Mouse (Mus musculus): ENCODE results near the gene Kcng3. TPM values are rescaled to one million over a fixed set of nuclear protein-coding genes. Genes with fewer than 3 reads are reported as not detected.

Gene Kcng3
- polyA plus RNA-seq, 1 experiment from 2014 or later, result not detected

DNA sequence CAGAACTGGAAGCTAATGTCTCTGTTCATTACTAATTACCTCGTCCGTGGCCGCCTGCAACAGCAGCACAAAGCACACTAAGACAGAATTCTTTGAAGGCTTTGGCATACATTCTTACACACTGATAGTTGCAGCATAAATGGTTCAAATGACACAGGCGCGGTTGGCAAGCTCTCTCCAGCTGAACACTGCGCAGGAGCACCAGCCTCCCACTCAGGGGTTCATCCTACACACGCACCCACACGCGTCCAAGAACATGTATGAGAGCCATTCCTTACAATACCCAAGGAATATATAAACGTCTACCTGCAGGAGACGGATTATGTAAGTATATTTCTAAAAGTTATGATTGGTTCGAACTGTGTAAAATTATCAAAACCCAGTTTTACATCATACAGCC is 30.7 kb downstream of the Kcng3 start:
- H3K27me3 ChIP-seq, result no peaks in the 10 kb centered on the region
- 85% methylated on average over 12 of the region's 12 CpGs for WGBS
- no peaks in the 10 kb centered on the region for H3K36me3 ChIP-seq
- H3K27ac ChIP-seq, result no peak overlapping the region
- no peaks in the 10 kb centered on the region for H3K9me3 ChIP-seq
- no peak overlapping the region for H3K4me2 ChIP-seq (replicated peaks)
- H3K4me3 ChIP-seq (replicated peaks), result no peak overlapping the region
- no peak overlapping the region for H3K9ac ChIP-seq (replicated peaks)
- ATAC-seq, result no peak
- H3K4me1 ChIP-seq (replicated peaks), result no peaks in the 10 kb centered on the region

DNA sequence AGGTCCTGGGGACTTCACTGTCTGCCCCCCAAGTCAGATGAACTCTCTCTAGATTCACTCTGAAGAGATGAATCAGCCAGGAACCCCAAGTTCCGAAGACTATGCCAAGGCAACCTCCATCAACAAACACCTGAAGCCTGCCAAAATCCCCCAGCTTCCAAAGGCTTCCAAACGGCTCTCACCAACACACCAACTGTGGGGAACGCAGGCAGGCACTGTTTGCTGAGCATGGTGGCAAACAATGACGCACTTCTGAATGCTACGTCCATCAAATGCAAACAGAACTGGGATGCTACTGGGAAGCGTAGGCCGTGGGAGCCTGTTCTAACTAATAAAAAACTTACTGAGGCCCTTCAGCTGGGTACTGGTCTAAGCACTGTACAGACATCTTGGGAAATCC is 35.7 kb downstream of the Kcng3 start:
- Histone ChIP-seq H3K4me1 (replicated peaks) (no peaks in the 10 kb centered on the region), H3K27ac (no peak overlapping the region), H3K9me3 (no peaks in the 10 kb centered on the region), H3K36me3 (no peaks in the 10 kb centered on the region), H3K9ac (replicated peaks) (no peak overlapping the region), H3K4me3 (replicated peaks) (no peak overlapping the region), H3K27me3 (no peaks in the 10 kb centered on the region), H3K4me2 (replicated peaks) (no peak overlapping the region)
- WGBS, result 81% methylated on average over 7 of the region's 7 CpGs
- no peak for ATAC-seq

DNA sequence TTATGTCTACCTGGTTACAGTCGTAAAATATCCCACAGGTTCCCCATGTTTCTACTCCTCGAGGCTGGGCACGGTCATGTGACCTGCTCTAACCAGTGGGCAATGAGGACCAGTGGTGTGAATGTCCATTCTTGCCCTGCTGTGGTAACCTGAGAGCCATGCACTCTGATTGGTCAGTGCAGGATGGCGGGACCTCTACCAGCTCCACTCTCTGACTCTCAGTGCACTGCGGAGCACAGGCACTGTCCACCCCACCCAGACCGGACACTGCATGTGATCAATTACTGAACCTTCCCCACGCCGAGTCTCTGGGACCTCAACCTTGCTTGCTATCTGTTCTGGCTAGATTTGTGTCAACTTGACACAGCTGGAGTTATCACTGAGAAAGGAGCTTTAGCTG is 37.2 kb downstream of the Kcng3 start:
- Histone ChIP-seq H3K4me3 (replicated peaks) (no peak overlapping the region), H3K4me1 (replicated peaks) (no peaks in the 10 kb centered on the region), H3K4me2 (replicated peaks) (no peak overlapping the region), H3K27me3 (no peaks in the 10 kb centered on the region), H3K36me3 (no peaks in the 10 kb centered on the region), H3K9me3 (no peaks in the 10 kb centered on the region), H3K27ac (no peak overlapping the region), H3K9ac (replicated peaks) (no peak overlapping the region)
- 85% methylated on average over 8 of the region's 8 CpGs for WGBS
- ATAC-seq, result no peak

DNA sequence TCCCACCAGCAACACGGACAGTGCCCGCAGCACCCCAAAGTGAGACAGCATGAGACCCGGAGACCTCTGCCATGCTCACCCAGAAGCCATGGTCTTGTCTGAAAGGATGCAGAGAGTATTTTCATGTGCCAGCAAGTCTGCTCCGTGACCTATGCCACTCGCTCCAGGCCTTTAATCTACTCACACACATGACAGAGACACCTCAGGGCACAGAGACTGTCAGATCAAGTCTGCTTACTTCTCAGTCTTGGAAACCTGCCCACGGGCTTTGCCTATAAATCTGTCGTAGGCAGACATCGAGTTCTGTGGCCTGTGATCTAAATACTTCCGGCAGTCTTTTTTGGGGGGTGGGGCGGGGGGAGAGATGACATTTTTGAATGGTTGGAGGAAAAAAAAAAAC is 38.3 kb downstream of the Kcng3 start:
- H3K4me1 ChIP-seq (replicated peaks), result no peaks in the 10 kb centered on the region
- H3K27me3 ChIP-seq, result no peaks in the 10 kb centered on the region
- WGBS, result 86% methylated on average over 10 of the region's 10 CpGs
- no peaks in the 10 kb centered on the region for H3K36me3 ChIP-seq
- no peaks in the 10 kb centered on the region for H3K9me3 ChIP-seq
- H3K27ac ChIP-seq, result no peak overlapping the region
- H3K4me2 ChIP-seq (replicated peaks), result no peak overlapping the region
- H3K9ac ChIP-seq (replicated peaks), result no peak overlapping the region
- ATAC-seq, result no peak
- no peak overlapping the region for H3K4me3 ChIP-seq (replicated peaks)

DNA sequence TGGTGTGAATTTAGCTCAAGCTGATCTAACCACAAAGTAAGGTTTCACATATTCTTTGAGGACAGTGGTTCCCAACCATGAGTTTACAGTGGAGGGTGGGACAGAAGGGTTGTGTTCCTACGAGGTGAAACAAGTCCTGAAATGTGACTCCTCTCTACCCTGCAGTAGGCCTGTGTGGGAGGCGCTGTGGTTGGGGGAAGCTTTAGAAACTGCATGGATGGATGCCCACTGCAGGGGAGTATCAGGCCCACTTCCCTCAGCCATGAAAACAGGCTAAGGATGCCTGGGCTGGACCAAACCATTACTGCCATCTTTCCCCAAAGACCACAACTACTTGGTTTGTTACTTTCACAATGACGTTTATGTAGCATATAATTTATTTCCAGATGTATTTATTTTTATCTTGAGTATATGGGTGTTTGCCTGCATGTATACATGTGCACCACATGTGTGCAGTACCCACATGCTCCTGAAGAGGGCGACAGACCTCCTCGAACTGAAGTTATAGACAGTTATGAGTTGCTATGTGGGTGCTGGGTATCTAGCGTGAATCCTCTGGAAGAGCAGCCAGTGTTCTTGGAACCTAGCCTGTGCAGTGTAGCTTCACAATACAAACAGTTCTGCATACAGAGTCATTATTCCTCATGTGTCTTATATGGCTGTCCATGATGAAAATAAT is 42.9 kb downstream of the Kcng3 start:
- WGBS, result 87% methylated on average over 6 of the region's 6 CpGs
- Histone ChIP-seq H3K9ac (replicated peaks) (no peak overlapping the region), H3K36me3 (no peaks in the 10 kb centered on the region), H3K27ac (no peak overlapping the region), H3K27me3 (no peaks in the 10 kb centered on the region), H3K4me2 (replicated peaks) (no peak overlapping the region), H3K4me1 (replicated peaks) (no peaks in the 10 kb centered on the region), H3K9me3 (no peaks in the 10 kb centered on the region), H3K4me3 (replicated peaks) (no peak overlapping the region)
- ATAC-seq, result no peak

DNA sequence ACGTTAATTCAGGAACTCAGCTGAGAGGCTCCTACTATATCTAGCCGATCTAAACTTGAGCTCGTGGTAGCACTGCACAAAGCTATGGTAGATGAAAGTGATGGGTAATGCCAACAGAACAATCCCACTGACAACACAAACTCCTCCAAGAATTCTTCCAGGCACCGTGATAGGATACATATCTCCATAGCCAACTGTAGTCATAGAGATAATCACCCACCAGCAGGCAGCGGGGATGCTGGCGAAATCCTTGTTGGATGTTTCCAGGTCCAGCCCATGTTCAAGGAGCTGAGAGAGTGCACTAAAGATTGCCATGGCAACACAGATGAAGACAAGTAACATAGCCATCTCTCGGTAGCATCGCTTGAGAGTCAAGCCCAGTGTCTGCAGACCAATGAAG is 44.0 kb downstream of the Kcng3 start:
- Histone ChIP-seq H3K9ac (replicated peaks) (no peak overlapping the region), H3K27me3 (no peaks in the 10 kb centered on the region), H3K36me3 (no peaks in the 10 kb centered on the region), H3K27ac (no peak overlapping the region), H3K4me2 (replicated peaks) (no peak overlapping the region), H3K4me3 (replicated peaks) (no peak overlapping the region), H3K9me3 (no peaks in the 10 kb centered on the region), H3K4me1 (replicated peaks) (no peaks in the 10 kb centered on the region)
- no peak for ATAC-seq
- WGBS, result 91% methylated on average over 8 of the region's 8 CpGs

DNA sequence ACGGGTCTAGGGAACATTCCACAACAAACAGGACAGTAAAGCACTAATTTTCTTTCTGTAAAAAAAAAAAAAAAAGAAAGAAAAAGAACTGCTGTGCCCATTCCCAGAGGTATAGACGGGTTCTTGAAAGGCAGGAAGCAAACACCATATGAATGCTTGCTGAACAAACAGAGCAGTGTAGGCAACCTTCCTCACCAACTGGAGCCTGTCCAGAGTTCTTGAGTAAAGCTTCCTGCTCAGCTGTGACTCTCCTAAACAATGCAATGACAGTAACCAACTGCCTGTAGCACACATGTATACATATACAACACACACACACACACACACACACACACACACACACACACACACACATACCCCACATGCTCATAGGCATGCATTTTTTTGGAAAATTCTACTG is 49.1 kb downstream of the Kcng3 start:
- no peaks in the 10 kb centered on the region for H3K9me3 ChIP-seq
- no peaks in the 10 kb centered on the region for H3K36me3 ChIP-seq
- no peak overlapping the region for H3K4me2 ChIP-seq (replicated peaks)
- WGBS, result 79% methylated on average over 2 of the region's 2 CpGs
- no peak overlapping the region for H3K27ac ChIP-seq
- H3K4me1 ChIP-seq (replicated peaks), result no peaks in the 10 kb centered on the region
- H3K4me3 ChIP-seq (replicated peaks), result no peak overlapping the region
- H3K9ac ChIP-seq (replicated peaks), result no peak overlapping the region
- ATAC-seq, result no peak
- H3K27me3 ChIP-seq, result no peaks in the 10 kb centered on the region

DNA sequence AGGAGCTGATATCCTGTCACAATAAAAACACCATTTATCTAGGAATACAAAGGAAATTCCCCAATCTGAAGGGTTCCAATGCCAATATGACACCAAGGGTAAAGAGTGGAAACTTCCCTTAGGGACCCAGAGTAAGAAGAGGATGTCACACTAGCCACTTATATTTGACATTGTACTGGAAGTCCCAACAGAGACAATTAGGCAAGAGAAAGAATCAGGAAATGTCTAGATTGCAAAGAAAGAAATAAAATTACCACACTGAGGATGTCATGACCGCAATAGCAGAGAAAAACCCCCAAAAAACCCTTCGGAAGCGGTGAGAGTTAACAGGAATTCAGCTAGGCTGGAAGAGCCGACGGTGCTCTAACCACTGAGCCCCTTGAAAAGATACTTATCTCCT is 51.0 kb downstream of the Kcng3 start:
- H3K9ac ChIP-seq (replicated peaks), result no peak overlapping the region
- ATAC-seq, result no peak
- 95% methylated on average over 5 of the region's 5 CpGs for WGBS

DNA sequence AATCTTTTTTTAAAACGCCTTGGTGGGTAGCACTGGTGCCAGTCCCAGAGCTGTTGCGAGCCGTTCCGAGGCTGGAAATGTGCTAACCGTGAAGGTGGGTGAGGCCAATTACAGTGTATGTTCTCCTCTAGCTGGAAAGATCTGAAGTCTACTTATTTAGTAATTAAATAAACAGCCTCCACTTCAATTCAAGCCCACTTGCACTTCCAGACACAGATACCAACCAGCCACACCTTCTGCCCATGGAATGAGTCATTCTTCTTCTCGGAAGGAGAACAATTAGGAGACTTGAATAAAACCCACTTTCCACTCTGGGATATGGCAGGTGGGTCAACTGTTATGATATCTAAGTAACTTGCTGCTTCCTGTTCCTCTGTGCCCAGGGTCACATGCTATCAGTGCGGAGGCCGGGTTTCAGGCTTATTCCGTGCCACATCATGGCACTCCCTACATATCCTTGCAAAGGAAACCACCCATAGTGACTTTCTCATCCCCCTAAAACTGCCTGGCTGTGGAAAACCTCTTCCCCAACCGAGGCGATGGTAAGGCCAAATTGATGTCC is 54.8 kb downstream of the Kcng3 start:
- no peak overlapping the region for H3K4me3 ChIP-seq (replicated peaks)
- H3K9me3 ChIP-seq, result no peaks in the 10 kb centered on the region
- no peak overlapping the region for H3K4me2 ChIP-seq (replicated peaks)
- H3K27me3 ChIP-seq, result no peaks in the 10 kb centered on the region
- ATAC-seq, result no peak
- no peak overlapping the region for H3K27ac ChIP-seq
- no peak overlapping the region for H3K9ac ChIP-seq (replicated peaks)
- WGBS, result 93% methylated on average over 11 of the region's 11 CpGs
- no peaks in the 10 kb centered on the region for H3K36me3 ChIP-seq
- 0 out of 2 replicates have a peak, but pooled peaks cover 2% of the 10 kb centered on the region for H3K4me1 ChIP-seq (replicated peaks)

More for the DNA sequence above, 51.0 kb downstream of the Kcng3 start:
- Histone ChIP-seq H3K27ac (no peak overlapping the region), H3K4me2 (replicated peaks) (no peak overlapping the region), H3K27me3 (no peaks in the 10 kb centered on the region), H3K4me3 (replicated peaks) (no peak overlapping the region), H3K36me3 (no peaks in the 10 kb centered on the region), H3K9me3 (no peaks in the 10 kb centered on the region), H3K4me1 (replicated peaks) (no peaks in the 10 kb centered on the region)

DNA sequence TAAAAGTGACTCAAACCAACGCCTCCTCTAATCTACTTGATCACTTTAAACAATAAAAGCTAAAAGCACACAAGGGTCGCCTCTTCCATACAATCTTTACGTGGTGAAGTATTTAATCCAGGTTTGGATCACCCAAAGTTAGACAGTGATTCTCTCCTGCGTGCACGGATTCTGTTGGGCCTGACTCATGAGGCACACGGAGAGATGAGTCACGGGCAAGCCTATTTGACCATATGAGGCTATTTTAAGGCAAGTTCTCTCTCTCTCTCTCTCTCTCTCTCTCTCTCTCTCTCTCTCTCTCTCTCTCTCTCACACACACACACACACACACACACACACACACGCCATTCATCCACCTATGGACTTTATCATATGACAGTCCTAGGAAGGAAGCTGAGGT is 57.1 kb downstream of the Kcng3 start:
- Histone ChIP-seq H3K4me2 (replicated peaks) (no peak overlapping the region), H3K4me1 (replicated peaks) (0 out of 2 replicates have a peak, but pooled peaks cover 2% of the 10 kb centered on the region), H3K4me3 (replicated peaks) (no peak overlapping the region), H3K9me3 (no peaks in the 10 kb centered on the region), H3K36me3 (no peaks in the 10 kb centered on the region), H3K27ac (no peak overlapping the region), H3K27me3 (no peaks in the 10 kb centered on the region), H3K9ac (replicated peaks) (no peak overlapping the region)
- WGBS, result 90% methylated on average over 8 of the region's 8 CpGs
- ATAC-seq, result no peak

DNA sequence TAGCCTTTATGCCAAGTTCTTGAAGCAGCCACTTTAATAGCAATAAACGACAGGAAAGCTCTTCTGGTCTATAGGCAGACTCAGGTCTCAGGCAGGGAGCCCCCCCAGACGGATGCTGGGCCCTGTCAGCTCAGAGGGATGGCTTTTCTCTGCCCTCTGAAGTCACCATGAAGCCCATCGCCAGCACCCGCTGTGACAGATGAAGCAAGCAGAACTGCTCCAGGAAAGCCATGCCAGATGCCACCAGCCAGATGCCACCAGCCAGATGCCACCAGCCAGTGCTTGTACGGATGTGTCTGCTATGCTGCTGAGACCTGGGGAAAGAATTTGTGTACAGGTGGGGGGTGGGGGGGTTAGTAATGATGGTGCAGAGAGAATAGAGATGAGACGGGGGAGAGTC is 58.6 kb downstream of the Kcng3 start:
- H3K27ac ChIP-seq, result no peak overlapping the region
- no peaks in the 10 kb centered on the region for H3K27me3 ChIP-seq
- H3K4me3 ChIP-seq (replicated peaks), result no peak overlapping the region
- WGBS, result 76% methylated on average over 6 of the region's 6 CpGs
- no peak overlapping the region for H3K4me2 ChIP-seq (replicated peaks)
- no peaks in the 10 kb centered on the region for H3K36me3 ChIP-seq
- 0 out of 2 replicates have a peak, but pooled peaks cover 2% of the 10 kb centered on the region for H3K4me1 ChIP-seq (replicated peaks)
- H3K9me3 ChIP-seq, result no peaks in the 10 kb centered on the region
- H3K9ac ChIP-seq (replicated peaks), result no peak overlapping the region
- no peak for ATAC-seq

DNA sequence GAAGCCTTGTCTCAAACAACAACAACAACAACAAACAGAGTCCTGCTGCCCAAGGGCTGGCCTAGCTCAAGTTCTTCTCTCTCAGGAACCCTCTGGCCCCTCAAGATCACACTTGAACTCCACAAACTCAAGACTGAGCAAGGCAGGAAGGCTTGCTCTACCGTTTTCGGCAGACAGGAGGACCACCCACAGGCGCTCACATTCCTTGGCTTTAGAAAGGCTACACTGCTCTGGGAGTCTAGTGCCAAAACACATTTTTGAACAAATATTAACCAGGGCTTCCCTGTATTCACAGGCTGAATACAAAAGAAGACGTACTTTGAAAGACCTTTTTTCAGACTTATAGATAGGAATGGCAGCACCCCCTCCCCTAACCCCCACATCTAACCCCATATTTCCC is 59.3 kb downstream of the Kcng3 start:
- 72% methylated on average over 4 of the region's 4 CpGs for WGBS
- no peak for ATAC-seq
- Histone ChIP-seq H3K27me3 (no peaks in the 10 kb centered on the region), H3K4me2 (replicated peaks) (no peak overlapping the region), H3K27ac (no peak overlapping the region), H3K9ac (replicated peaks) (no peak overlapping the region), H3K9me3 (no peaks in the 10 kb centered on the region), H3K4me3 (replicated peaks) (no peak overlapping the region), H3K4me1 (replicated peaks) (0 out of 2 replicates have a peak, but pooled peaks cover 2% of the 10 kb centered on the region), H3K36me3 (no peaks in the 10 kb centered on the region)

DNA sequence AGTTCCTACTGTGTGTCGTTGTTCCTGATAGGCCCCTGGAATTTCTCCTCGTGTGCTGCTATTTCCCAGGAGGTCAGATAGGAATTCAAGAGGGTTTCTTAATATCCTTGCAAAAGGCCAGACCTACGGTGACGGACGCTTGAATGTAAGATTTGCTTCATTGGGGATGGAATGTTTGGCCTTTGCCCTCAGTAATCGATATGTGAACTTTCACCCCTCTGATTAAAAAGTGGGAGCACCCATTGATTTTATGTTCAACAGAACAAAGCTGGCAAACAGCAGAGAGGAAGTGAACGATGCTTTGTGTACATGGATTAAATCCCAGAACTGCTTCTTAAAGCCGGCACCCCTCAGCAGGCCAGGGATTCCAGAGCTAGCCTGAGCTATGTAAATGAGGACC is 64.3 kb downstream of the Kcng3 start:
- Histone ChIP-seq H3K27ac (no peak overlapping the region), H3K4me2 (replicated peaks) (no peak overlapping the region), H3K4me3 (replicated peaks) (no peak overlapping the region), H3K4me1 (replicated peaks) (0 out of 2 replicates have a peak, but pooled peaks cover 3% of the 10 kb centered on the region), H3K27me3 (no peaks in the 10 kb centered on the region), H3K9me3 (no peaks in the 10 kb centered on the region), H3K36me3 (no peaks in the 10 kb centered on the region), H3K9ac (replicated peaks) (no peak overlapping the region)
- no peak for ATAC-seq
- 33% methylated on average over 8 of the region's 8 CpGs for WGBS

Data from midbrain, embryonic 13.5 days (tissue).